Mouse (Mus musculus) thymus, postnatal 0 days (tissue): Measurements from ENCODE around the gene Svopl. TPM values are rescaled to one million over a fixed set of nuclear protein-coding genes. Genes with fewer than 3 reads are reported as not detected.

Experiments used
- DNase-seq: peaks from one replicate; pipeline ENCODE4 v3.0.0-alpha.2; 2015; ENCODE audit warnings: low spot score
- polyA plus RNA-seq: library from polyadenylated mRNA; unstranded; fragments of >200 nt; fragmentation: Nextera tagmentation; extraction: Ambion mirVana; gene quantifications from 2 replicates; pipeline ENCODE4 v1.2.1, GENCODE M21; 2015

Svopl gene
- polyA plus RNA-seq, 1 experiment from 2014 or later, result 1.2 TPM

- DNase-seq, result no peak
These were observed 13.8 kb downstream of the Svopl start for GRCm38 (mm10) chr6:38032801-38033566.

- DNase-seq, result no peak
These were observed 14.8 kb downstream of the Svopl start for GRCm38 (mm10) chr6:38031924-38032540.

- no peak for DNase-seq
These were observed 18.6 kb downstream of the Svopl start for GRCm38 (mm10) chr6:38028205-38028604.

GRCm38 (mm10) chr6:38027771-38028170 lies 19.0 kb downstream of the Svopl start:
- DNase-seq, result no peak

- DNase-seq, result no peak
These were observed 23.5 kb downstream of the Svopl start for GRCm38 (mm10) chr6:38023284-38023683.

GRCm38 (mm10) chr6:38021406-38021805 lies 25.4 kb downstream of the Svopl start:
- DNase-seq, result no peak

GRCm38 (mm10) chr6:38012829-38013228 lies 34.0 kb downstream of the Svopl start:
- no peak for DNase-seq

GRCm38 (mm10) chr6:38007459-38007858 lies 39.3 kb downstream of the Svopl start:
- peak; percentile 57 for DNase-seq

- DNase-seq, result no peak
These were observed 79.4 kb downstream of the Svopl start for GRCm38 (mm10) chr6:37967386-37967785.

- DNase-seq, result no peak
These were observed 95.5 kb downstream of the Svopl start for GRCm38 (mm10) chr6:37951306-37951705.

- no peak for DNase-seq
These were observed 110.3 kb downstream of the Svopl start for GRCm38 (mm10) chr6:37936498-37936897.

Other genes starting within 250 kb of the Svopl start
- 12.2 and 15.7 TPM in 2 replicates for gene Trim24, start 176.2 kb downstream of the Svopl start, polyA plus RNA-seq
- 0.31 and 0.42 TPM in 2 replicates for gene Tmem213, start 62.3 kb upstream of the Svopl start, polyA plus RNA-seq
- gene Atp6v0a4, start 77.6 kb upstream of the Svopl start, polyA plus RNA-seq, result 0.19 and 0.36 TPM in 2 replicates
- gene D630045J12Rik, start 207.0 kb upstream of the Svopl start, polyA plus RNA-seq, result 0.24 and 0.35 TPM in 2 replicates